Mouse (Mus musculus) hindbrain, embryonic 13.5 days (tissue): ENCODE measurements around the gene Ndufa13. TPM values are rescaled to one million over a fixed set of nuclear protein-coding genes. Genes with fewer than 3 reads are reported as not detected.

Source experiments
- ATAC-seq: fragments of 200-750 bp; cut with Nextera tagmentation; 2 replicates; pipeline ENCODE4 v1.8.0; 2017; ENCODE audit warnings: moderate TSS enrichment; ENCODE audit not compliant: low FRiP score
- H3K27ac ChIP-seq: fragments of 300-500 bp; sonication (generic); 2 replicates; pipeline ENCODE4 v1.5.1; 2015; ENCODE audit warnings: inconsistent platforms, mild to moderate bottlenecking, moderate library complexity
- H3K27me3 ChIP-seq: fragments of 300-500 bp; sonication (generic); 2 replicates; pipeline ENCODE4 v1.6.1; 2015; ENCODE audit warnings: mild to moderate bottlenecking, inconsistent platforms
- H3K36me3 ChIP-seq: fragments of 300-500 bp; sonication (generic); 2 replicates; pipeline ENCODE4 v1.6.1; 2015; ENCODE audit warnings: mild to moderate bottlenecking, inconsistent platforms
- H3K4me1 ChIP-seq: fragments of 300-500 bp; sonication (generic); replicated peaks from 2 replicates; pipeline ENCODE4 v1.6.1; 2015; ENCODE audit warnings: inconsistent platforms
- H3K4me2 ChIP-seq: fragments of 300-500 bp; sonication (generic); 2 replicates; pipeline ENCODE4 v1.6.1; 2015; ENCODE audit warnings: inconsistent platforms, mild to moderate bottlenecking, moderate library complexity
- H3K4me3 ChIP-seq: fragments of 300-500 bp; sonication (generic); 2 replicates; pipeline ENCODE4 v1.5.1; 2015; ENCODE audit warnings: mild to moderate bottlenecking, inconsistent platforms
- H3K9ac ChIP-seq: fragments of 300-500 bp; sonication (generic); 2 replicates; pipeline ENCODE4 v1.6.1; 2015; ENCODE audit warnings: mild to moderate bottlenecking, inconsistent platforms
- H3K9me3 ChIP-seq: fragments of 300-500 bp; sonication (generic); 2 replicates; pipeline ENCODE4 v1.6.1; 2016; ENCODE audit warnings: inconsistent platforms
- WGBS: fragments of 180-500 bp; shearing (Covaris S2); methylation state at CpG from one replicate; pipeline ENCODE4 v1.1.7; 2015; 5-methylcytosine and 5-hydroxymethylcytosine counted together
- polyA plus RNA-seq: library from polyadenylated mRNA; unstranded; fragments of >200 nt; fragmentation: Nextera tagmentation; extraction: Ambion mirVana; gene quantifications from 2 replicates; pipeline ENCODE4 v1.2.1, GENCODE M21; 2015

The Ndufa13 gene
- polyA plus RNA-seq, 1 experiment from 2014 or later, result 198 TPM

DNA sequence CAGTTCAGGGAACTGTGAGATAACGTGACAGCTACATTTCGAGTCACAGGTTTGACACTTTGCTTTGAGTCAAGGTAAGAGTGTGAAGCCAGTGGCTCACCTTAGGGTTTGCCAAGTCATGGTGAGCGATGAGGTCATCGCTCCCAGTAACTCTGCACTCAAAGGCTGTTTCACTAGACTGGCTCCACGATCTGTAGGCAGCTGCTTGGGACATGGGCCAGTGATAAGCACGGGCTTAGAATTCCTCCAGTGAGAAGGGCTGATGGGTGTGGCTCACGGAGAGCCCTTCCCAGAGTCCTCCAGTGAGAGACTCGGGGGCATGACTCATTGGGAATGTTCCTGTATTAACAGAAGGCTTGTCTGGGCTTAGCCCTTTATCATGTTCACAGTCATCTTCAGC, 53.4 kb downstream of the Ndufa13 start:
- no peak overlapping the region for H3K27ac ChIP-seq
- 92% methylated on average over 8 of the region's 8 CpGs for WGBS
- H3K4me3 ChIP-seq, result no peak overlapping the region
- ATAC-seq, result no peak
- H3K27me3 ChIP-seq, result no peaks in the 10 kb centered on the region
- no peaks in the 10 kb centered on the region for H3K4me1 ChIP-seq
- H3K4me2 ChIP-seq, result no peak overlapping the region
- H3K9me3 ChIP-seq, result no peaks in the 10 kb centered on the region
- no peak overlapping the region for H3K9ac ChIP-seq
- H3K36me3 ChIP-seq, result peaks cover 23% of the 10 kb centered on the region

GRCm38 (mm10) chr8:69847167-69848065, 54.9 kb downstream of the Ndufa13 start:
- Histone ChIP-seq H3K27me3 (no peaks in the 10 kb centered on the region), H3K9ac (no peak overlapping the region), H3K4me3 (no peak overlapping the region), H3K4me1 (no peaks in the 10 kb centered on the region), H3K4me2 (no peak overlapping the region), H3K36me3 (peaks cover 21% of the 10 kb centered on the region), H3K27ac (no peak overlapping the region), H3K9me3 (no peaks in the 10 kb centered on the region)
- 86% methylated on average over 3 of the region's 3 CpGs for WGBS
- no peak for ATAC-seq

Other genes starting within 250 kb of the Ndufa13 start
- 2.4 and 3.0 TPM in 2 replicates for gene Zfp964, start 248.1 kb downstream of the Ndufa13 start, polyA plus RNA-seq
- 26.1 and 27.0 TPM in 2 replicates for gene Zfp869, start 191.8 kb downstream of the Ndufa13 start, polyA plus RNA-seq
- gene Zfp963, start 152.6 kb downstream of the Ndufa13 start, polyA plus RNA-seq, result 7.8 and 8.6 TPM in 2 replicates
- 0.34 TPM in 1 of 2 replicates, not detected in the other for gene Gm20422, start 127.7 kb downstream of the Ndufa13 start, polyA plus RNA-seq
- 47.8 and 47.9 TPM in 2 replicates for gene Atp13a1, start 111.4 kb downstream of the Ndufa13 start, polyA plus RNA-seq
- gene Zfp866, start 111.4 kb downstream of the Ndufa13 start, polyA plus RNA-seq, result 42.9 and 44.0 TPM in 2 replicates
- gene Gmip, start 93.9 kb downstream of the Ndufa13 start, polyA plus RNA-seq, result 31.5 and 34.1 TPM in 2 replicates
- 0.78 and 0.83 TPM in 2 replicates for gene Lpar2, start 80.1 kb downstream of the Ndufa13 start, polyA plus RNA-seq
- gene Pbx4, start 70.1 kb downstream of the Ndufa13 start, polyA plus RNA-seq, result 62.9 and 69.2 TPM in 2 replicates
- 3.5 and 3.6 TPM in 2 replicates for gene Cilp2, start 14.9 kb downstream of the Ndufa13 start, polyA plus RNA-seq
- gene Tssk6, start 374 bp downstream of the Ndufa13 start, polyA plus RNA-seq, result 3.4 and 4.5 TPM in 2 replicates
- 12.3 and 12.8 TPM in 2 replicates for gene Yjefn3, start 154 bp upstream of the Ndufa13 start, polyA plus RNA-seq
- 25.0 and 26.6 TPM in 2 replicates for gene Gatad2a, start 93.8 kb upstream of the Ndufa13 start, polyA plus RNA-seq
- gene Mau2, start 140.2 kb upstream of the Ndufa13 start, polyA plus RNA-seq, result 72.0 and 80.7 TPM in 2 replicates
- gene Sugp1, start 140.3 kb upstream of the Ndufa13 start, polyA plus RNA-seq, result 61.0 and 68.6 TPM in 2 replicates
- gene Tm6sf2, start 170.4 kb upstream of the Ndufa13 start, polyA plus RNA-seq, result 1.9 TPM in 2 replicates
- gene Hapln4, start 180.9 kb upstream of the Ndufa13 start, polyA plus RNA-seq, result 0.39 and 0.75 TPM in 2 replicates
- 128 and 135 TPM in 2 replicates for gene Ncan, start 218.3 kb upstream of the Ndufa13 start, polyA plus RNA-seq
- gene Nr2c2ap, start 228.8 kb upstream of the Ndufa13 start, polyA plus RNA-seq, result 32.6 and 36.4 TPM in 2 replicates
- 12.5 and 14.3 TPM in 2 replicates for gene Rfxank, start 236.6 kb upstream of the Ndufa13 start, polyA plus RNA-seq
- gene Borcs8, start 236.9 kb upstream of the Ndufa13 start, polyA plus RNA-seq, result 53.6 and 58.2 TPM in 2 replicates
- gene Mef2b, start 237.2 kb upstream of the Ndufa13 start, polyA plus RNA-seq, result 0.40 TPM in 2 replicates